ENCODE assay signal across 11 mouse cellular contexts in the genomic region with DNA sequence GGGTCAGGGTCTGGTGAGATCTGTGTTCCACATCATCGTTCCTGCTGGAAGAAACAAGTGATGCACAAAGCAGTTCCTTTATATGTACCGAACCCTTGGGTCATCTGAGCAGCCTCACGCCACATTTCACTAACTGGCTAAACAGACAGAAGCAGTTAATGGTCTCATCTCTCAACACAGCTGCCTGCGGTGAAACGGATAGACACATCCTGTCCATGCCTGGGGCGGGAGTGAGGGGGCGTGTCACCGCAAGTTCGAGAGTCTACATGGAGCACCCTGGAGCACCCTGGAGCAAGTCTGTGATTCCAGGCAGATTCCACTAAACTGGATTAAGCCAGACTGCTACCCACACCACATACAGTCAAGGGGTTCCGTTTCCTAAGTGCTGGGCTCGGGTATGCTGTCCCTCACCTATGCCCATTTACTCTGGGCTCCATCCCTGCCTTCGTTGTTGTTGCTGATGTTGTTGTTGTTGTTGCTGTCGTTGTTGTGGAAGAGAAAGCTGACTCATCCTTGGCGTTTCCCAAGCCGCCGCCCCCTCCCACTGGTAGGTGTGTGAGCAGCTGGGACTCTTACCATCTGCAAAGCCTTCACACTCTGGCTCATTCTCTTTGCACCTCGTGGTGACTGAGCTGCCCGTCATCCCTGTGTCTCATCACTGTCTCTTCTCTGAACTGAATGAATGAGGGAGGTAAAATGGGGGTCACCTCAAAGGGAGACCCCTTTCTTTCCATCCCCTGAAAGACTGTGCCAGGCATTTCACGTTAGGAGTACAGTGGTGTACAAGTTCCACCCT.
DNase-seq lines count a peak whose midpoint lies in the region; ATAC-seq and TF ChIP-seq lines count a peak whose summit lies in the region.
"Had no signal": no experiment of that assay in that cellular context is flagged by ENCODE, and none has a peak within 500 bp of the region (broad histone marks: within the 10 kb centered on the region; RNA-seq: fewer than 3 reads in every experiment).

No protein-coding gene starts in this region.

- WGBS in kidney, embryonic 14.5 days = 51% methylated on average over 19 of the region's 19 CpGs
- WGBS in liver, embryonic 14.5 days (ENCODE audit: insufficient replicate concordance) = 62% methylated on average over 19 of the region's 19 CpGs
- WGBS in liver, embryonic 11.5 days = 74% methylated on average over 19 of the region's 19 CpGs
- 85% methylated on average over 19 of the region's 19 CpGs for WGBS in thymus, adult 2 months

- H3K4me2 ChIP-seq in kidney, embryonic 14.5 days (replicated peaks; ENCODE audit: low read depth, low read length) = no peak overlapping the region
- H3K4me2 ChIP-seq in liver, embryonic 14.5 days (ENCODE audit: low read depth) = no peak overlapping the region
- H3K4me2 ChIP-seq in liver, embryonic 11.5 days = no peak overlapping the region
- H3K4me2 ChIP-seq: lung, embryonic 15.5 days had no signal

- TF ChIP-seq EP300 in liver, embryonic 14.5 days (IDR thresholded peaks at IDR 0.05; ENCODE audit: low read depth) = no peak

- no peaks in the 10 kb centered on the region for H3K36me3 ChIP-seq in kidney, embryonic 14.5 days (ENCODE audit: control insufficient read depth, insufficient read depth, low read length)
- no peaks in the 10 kb centered on the region for H3K36me3 ChIP-seq in liver, embryonic 14.5 days (replicated peaks; ENCODE audit: control insufficient read depth, insufficient read depth, low read depth)
- no peaks in the 10 kb centered on the region for H3K36me3 ChIP-seq in liver, embryonic 11.5 days (ENCODE audit: control insufficient read depth, insufficient read depth, low read length)
- no peaks in the 10 kb centered on the region for H3K36me3 ChIP-seq in thymus, adult 2 months (ENCODE audit: control insufficient read depth, insufficient read depth, low read length)
- H3K36me3 ChIP-seq: lung, embryonic 15.5 days had no signal

- no peak overlapping the region for H3K4me3 ChIP-seq in kidney, embryonic 14.5 days (ENCODE audit: low read length)
- no peak overlapping the region for H3K4me3 ChIP-seq in liver, embryonic 14.5 days (ENCODE audit: insufficient read depth in 1 of 2, low read depth in 2 of 2, low read length in 2 of 2)
- no peak overlapping the region for H3K4me3 ChIP-seq in liver, embryonic 11.5 days (ENCODE audit: low read depth, low read length)
- no peak overlapping the region for H3K4me3 ChIP-seq in thymus, adult 2 months (ENCODE audit: control insufficient read depth, insufficient read depth, low read length)
- H3K4me3 ChIP-seq: layer of hippocampus, adult 2 months; lung, embryonic 15.5 days had no signal

- H3K27me3 ChIP-seq in kidney, embryonic 14.5 days (ENCODE audit: control insufficient read depth, insufficient read depth, low read length) = no peaks in the 10 kb centered on the region
- no peaks in the 10 kb centered on the region for H3K27me3 ChIP-seq in liver, embryonic 14.5 days (ENCODE audit: control insufficient read depth, insufficient read depth, low read length)
- no peaks in the 10 kb centered on the region for H3K27me3 ChIP-seq in liver, embryonic 11.5 days (replicated peaks; ENCODE audit: control insufficient read depth, insufficient read depth, low read length)
- H3K27me3 ChIP-seq in thymus, adult 2 months (ENCODE audit: control insufficient read depth, insufficient read depth, low read length) = no peaks in the 10 kb centered on the region
- H3K27me3 ChIP-seq: lung, embryonic 15.5 days had no signal

- H3K9ac ChIP-seq in kidney, embryonic 14.5 days (ENCODE audit: low read depth, low read length) = no peak overlapping the region
- no peak overlapping the region for H3K9ac ChIP-seq in liver, embryonic 14.5 days (replicated peaks)
- no peak overlapping the region for H3K9ac ChIP-seq in liver, embryonic 11.5 days (ENCODE audit: low read depth, low read length)
- H3K9ac ChIP-seq: lung, embryonic 15.5 days had no signal

- no peak for TF ChIP-seq CTCF in liver, embryonic 14.5 days (IDR thresholded peaks at IDR 0.05; ENCODE audit: low read depth)
- no peak for TF ChIP-seq CTCF in thymus, adult 2 months (IDR thresholded peaks at IDR 0.05; ENCODE audit: borderline replicate concordance, control insufficient read depth, extremely low read depth, insufficient read depth, low read length, poor library complexity)

- no peak for TF ChIP-seq POLR2A in thymus, adult 2 months (IDR thresholded peaks at IDR 0.05; ENCODE audit: control insufficient read depth, extremely low read depth, insufficient read depth, low read length, poor library complexity)

- peaks cover 27% of the 10 kb centered on the region for H3K4me1 ChIP-seq in kidney, embryonic 14.5 days (ENCODE audit: control insufficient read depth, insufficient read depth, low read length)
- peaks cover 6 to 14% of the 10 kb centered on the region in 2 experiments for H3K4me1 ChIP-seq in liver, embryonic 14.5 days (replicated peaks; ENCODE audit: control insufficient read depth in 2 of 2, insufficient read depth in 2 of 2, low read length in 1 of 2)
- peaks cover 12% of the 10 kb centered on the region for H3K4me1 ChIP-seq in liver, embryonic 11.5 days (replicated peaks; ENCODE audit: control insufficient read depth, insufficient read depth, low read length)
- 0 out of 2 replicates have a peak, but pooled peaks cover 4% of the 10 kb centered on the region for H3K4me1 ChIP-seq in thymus, adult 2 months (replicated peaks; ENCODE audit: control insufficient read depth, insufficient read depth, low read length)

- no peak overlapping the region for H3K27ac ChIP-seq in kidney, embryonic 14.5 days (ENCODE audit: low read depth, low read length)
- no peak overlapping the region for H3K27ac ChIP-seq in liver, embryonic 14.5 days
- H3K27ac ChIP-seq in liver, embryonic 11.5 days (ENCODE audit: low read depth, low read length) = no peak overlapping the region
- no peak overlapping the region for H3K27ac ChIP-seq in thymus, adult 2 months (ENCODE audit: control insufficient read depth, insufficient read depth, low read length)
- H3K27ac ChIP-seq: layer of hippocampus, adult 2 months; lung, embryonic 15.5 days had no signal

- ATAC-seq in kidney, embryonic 14.5 days (ENCODE audit: low FRiP score, low TSS enrichment) = peak; percentile 19; the same call in 1 of the 2 replicates
- ATAC-seq in liver, embryonic 14.5 days (ENCODE audit: insufficient read depth) = 0 out of 2 replicates have a peak, but pooled peaks have one; percentile 22
- ATAC-seq in liver, embryonic 11.5 days (replicated peaks; ENCODE audit: low FRiP score) = no peak

- H3K9me3 ChIP-seq in kidney, embryonic 14.5 days (ENCODE audit: control insufficient read depth, low read length) = no peaks in the 10 kb centered on the region
- H3K9me3 ChIP-seq in liver, embryonic 14.5 days (ENCODE audit: control insufficient read depth, low read length) = no peaks in the 10 kb centered on the region
- H3K9me3 ChIP-seq in liver, embryonic 11.5 days (ENCODE audit: control insufficient read depth, low read length) = no peaks in the 10 kb centered on the region
- H3K9me3 ChIP-seq: lung, embryonic 15.5 days had no signal

- DNase-seq in kidney, adult 11 months = no peak
- no peak for DNase-seq in liver, embryonic 14.5 days (ENCODE audit: low read depth in 3 of 3, low spot score in 3 of 3)
- no peak for DNase-seq in liver, embryonic 11.5 days (ENCODE audit: low spot score)
- peak; percentile 74 for DNase-seq in brain, adult 2 months (ENCODE audit: low read depth, low spot score)
- DNase-seq in thymus, adult 2 months = peak; percentile 74
- no peak for DNase-seq in spleen, postnatal 4 days (ENCODE audit: low spot score in 2 of 2)
- DNase-seq: cerebellum, postnatal 10 days; gastrocnemius, postnatal 36 days had no signal

Comparison
In these comparisons a context has a peak if more than half of its experiments do, and no peak if none do; other contexts are left out.
1. DNase-seq: peak in brain, adult 2 months (single experiment) and thymus, adult 2 months (single experiment); none in kidney, adult 11 months (single experiment), liver, embryonic 14.5 days (0 of 3), liver, embryonic 11.5 days (single experiment) and spleen, postnatal 4 days (0 of 2).